Mouse (Mus musculus) heart, adult 10 weeks (tissue): ENCODE results near the gene Gm10717. TPM values are rescaled to one million over a fixed set of nuclear protein-coding genes. Genes with fewer than 3 reads are reported as not detected.

Source experiments
- polyA plus RNA-seq: library from polyadenylated mRNA; stranded (reverse); fragments of 350-450 nt; fragmentation: Illumina TruSeq; extraction: RNeasy Lipid Tissue Mini Kit (QIAGEN cat#74804); gene quantifications from one replicate; pipeline ENCODE4 v1.2.3, GENCODE M21; 2014; ENCODE audit warnings: low read depth, low replicate concordance

Gm10717 gene
- not detected for polyA plus RNA-seq

DNA sequence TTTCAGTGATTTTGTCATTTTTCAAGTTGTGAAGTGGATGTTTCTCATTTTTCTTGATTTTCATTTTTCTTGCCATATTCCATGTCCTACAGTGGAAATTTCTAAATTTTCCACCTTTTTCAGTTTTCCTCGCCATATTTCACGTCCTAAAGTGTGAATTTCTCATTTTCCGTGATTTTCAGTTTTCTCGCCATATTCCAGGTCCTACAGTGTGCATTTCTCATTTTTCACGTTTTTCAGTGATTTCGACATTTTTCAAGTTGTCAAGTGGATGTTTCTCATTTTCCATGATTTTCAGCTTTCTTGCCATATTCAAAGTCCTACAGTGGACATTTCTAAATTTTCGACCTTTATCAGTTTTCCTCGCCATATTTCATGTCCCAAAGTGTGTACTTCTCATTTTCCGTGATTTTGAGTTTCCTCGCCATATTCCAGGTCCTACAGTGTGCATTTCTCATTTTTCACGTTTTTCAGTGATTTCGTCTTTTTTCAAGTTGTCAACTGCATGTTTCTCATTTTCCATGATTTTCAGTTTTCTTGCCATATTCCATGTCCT lies at the start of gene Gm10717:
Gene Gm10717, plus strand, starts transcription at position 506 of the 556 bp plus-strand sequence.

DNA sequence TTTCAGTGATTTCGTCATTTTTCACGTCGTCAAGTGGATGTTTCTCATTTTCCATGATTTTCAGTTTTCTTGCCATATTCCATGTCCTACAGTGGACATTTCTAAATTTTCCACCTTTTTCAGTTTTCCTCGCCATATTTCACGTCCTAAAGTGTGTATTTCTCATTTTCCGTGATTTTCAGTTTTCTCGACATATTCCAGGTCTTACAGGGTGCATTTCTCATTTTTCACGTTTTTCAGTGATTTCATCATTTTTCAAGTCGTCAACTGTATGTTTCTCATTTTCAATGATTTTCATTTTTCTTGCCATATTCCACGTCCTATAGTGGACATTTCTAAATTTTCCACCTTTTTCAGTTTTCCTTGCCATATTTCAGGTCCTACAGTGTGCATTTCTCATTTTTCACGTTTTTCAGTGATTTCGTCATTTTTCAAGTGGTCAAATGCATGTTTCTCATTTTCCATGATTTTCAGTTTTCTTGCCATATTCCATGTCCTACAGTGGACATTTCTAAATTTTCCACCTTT lies 24.7 kb upstream of the Gm10717 start, which contains the start of gene Gm10722:
Gene Gm10722, plus strand, starts transcription at position 478 of the 528 bp plus-strand sequence.

DNA sequence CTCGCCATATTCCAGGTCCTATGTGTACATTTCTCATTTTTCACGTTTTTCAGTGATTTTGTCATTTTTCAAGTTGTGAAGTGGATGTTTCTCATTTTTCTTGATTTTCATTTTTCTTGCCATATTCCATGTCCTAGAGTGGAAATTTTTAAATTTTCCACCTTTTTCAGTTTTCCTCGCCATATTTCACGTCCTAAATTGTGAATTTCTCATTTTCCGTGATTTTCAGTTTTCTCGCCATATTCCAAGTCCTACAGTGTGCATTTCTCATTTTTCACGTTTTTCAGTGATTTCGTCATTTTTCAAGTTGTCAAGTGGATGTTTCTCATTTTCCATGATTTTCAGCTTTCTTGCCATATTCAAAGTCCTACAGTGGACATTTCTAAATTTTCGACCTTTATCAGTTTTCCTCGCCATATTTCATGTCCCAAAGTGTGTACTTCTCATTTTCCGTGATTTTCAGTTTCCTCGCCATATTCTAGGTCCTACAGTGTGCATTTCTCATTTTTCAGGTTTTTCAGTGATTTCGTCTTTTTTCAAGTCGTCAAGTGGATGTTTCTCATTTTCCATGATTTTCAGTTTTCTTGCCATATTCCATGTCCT lies 22.3 kb upstream of the Gm10717 start, which contains the start of gene Gm11168:
Gene Gm11168, plus strand, starts transcription at position 553 of the 603 bp plus-strand sequence.

DNA sequence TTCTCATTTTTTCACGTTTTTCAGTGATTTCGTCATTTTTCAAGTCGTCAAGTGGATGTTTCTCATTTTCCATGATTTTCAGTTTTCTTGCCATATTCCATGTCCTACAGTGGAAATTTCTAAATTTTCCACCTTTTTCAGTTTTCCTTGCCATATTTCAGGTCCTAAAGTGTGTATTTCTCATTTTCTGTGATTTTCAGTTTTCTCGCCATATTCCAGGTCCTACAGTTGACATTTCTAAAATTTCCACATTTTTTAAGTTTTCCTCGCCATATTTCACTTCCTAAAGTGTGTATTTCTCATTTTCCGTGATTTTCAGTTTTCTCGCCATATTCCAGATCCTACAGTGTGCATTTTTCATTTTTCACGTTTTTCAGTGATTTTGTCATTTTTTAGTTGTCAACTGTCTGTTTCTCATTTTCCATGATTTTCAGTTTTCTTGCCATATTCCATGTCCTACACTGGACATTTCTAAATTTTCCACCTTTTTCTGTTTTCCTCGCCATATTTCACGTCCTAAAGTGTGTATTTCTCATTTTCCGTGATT lies 12.4 kb upstream of the Gm10717 start, which contains the start of gene Gm10721:
Gene Gm10721, plus strand, starts transcription at position 408 of the 547 bp plus-strand sequence.

DNA sequence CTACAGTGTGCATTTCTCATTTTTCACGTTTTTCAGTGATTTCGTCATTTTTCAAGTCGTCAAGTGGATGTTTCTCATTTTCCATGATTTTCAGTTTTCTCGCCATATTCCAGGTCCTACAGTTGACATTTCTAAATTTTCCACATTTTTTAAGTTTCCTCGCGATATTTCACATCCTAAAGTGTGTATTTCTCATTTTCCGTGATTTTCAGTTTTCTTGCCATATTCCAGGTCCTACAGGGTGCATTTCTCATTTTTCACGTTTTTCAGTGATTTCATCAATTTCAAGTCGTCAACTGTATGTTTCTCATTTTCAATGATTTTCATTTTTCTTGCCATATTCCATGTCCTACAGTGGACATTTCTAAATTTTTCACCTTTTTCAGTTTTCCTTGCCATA lies 9.9 kb upstream of the Gm10717 start, which contains the start of gene Gm10720:
Gene Gm10720, plus strand, starts transcription at position 301 of the 400 bp plus-strand sequence.

DNA sequence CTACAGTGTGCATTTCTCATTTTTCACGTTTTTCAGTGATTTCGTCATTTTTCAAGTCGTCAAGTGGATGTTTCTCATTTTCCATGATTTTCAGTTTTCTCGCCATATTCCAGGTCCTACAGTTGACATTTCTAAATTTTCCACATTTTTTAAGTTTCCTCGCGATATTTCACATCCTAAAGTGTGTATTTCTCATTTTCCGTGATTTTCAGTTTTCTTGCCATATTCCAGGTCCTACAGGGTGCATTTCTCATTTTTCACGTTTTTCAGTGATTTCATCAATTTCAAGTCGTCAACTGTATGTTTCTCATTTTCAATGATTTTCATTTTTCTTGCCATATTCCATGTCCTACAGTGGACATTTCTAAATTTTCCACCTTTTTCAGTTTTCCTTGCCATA lies 8.1 kb upstream of the Gm10717 start, which contains the start of gene Gm10719:
Gene Gm10719, plus strand, starts transcription at position 301 of the 400 bp plus-strand sequence.

DNA sequence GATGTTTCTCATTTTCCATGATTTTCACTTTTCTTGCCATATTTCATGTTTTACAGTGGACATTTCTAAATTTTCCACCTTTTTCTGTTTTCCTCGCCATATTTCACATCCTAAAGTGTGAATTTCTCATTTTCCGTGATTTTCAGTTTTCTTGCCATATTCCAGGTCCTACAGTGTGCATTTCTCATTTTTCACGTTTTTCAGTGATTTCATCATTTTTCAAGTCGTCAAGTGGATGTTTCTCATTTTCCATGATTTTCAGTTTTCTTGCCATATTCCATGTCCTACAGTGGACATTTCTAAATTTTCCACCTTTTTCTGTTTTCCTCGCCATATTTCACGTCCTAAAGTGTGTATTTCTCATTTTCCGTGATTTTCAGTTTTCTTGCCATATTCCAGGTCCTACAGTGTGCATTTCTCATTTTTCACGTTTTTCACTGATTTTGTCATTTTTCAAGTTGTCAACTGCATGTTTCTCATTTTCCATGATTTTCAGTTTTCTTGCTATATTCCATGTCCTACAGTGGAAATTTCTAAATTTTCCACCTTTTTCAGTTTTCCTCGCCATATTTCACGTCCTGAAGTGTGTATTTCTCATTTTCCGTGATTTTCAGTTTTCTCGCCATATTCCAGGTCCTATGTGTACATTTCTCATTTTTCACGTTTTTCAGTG lies 1.8 kb upstream of the Gm10717 start, which contains the start of gene Gm10718:
Gene Gm10718, plus strand, starts transcription at position 236 of the 673 bp plus-strand sequence.

DNA sequence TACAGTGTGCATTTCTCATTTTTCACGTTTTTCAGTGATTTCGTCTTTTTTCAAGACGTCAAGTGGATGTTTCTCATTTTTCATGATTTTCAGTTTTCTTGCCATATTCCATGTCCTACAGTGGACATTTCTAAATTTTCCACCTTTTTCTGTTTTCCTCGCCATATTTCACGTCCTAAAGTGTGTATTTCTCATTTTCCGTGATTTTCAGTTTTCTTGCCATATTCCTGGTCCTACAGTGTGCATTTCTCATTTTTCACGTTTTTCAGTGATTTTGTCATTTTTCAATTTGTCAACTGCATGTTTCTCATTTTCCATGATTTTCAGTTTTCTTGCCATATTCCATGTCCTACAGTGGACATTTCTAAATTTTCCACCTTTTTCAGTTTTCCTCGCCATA lies 9.1 kb downstream of the Gm10717 start, which contains the start of gene Gm17535:
Gene Gm17535, plus strand, starts transcription at position 301 of the 400 bp plus-strand sequence.

DNA sequence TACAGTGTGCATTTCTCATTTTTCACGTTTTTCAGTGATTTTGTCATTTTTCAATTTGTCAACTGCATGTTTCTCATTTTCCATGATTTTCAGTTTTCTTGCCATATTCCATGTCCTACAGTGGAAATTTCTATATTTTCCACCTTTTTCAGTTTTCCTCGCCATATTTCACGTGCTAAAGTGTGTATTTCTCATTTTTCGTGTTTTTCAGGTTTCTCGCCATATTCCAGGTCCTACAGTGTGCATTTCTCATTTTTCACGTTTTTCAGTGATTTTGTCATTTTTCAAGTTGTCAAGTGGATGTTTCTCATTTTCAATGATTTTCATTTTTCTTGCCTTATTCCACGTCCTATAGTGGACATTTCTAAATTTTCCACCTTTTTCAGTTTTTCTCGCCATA lies 11.4 kb downstream of the Gm10717 start, which contains the start of gene Gm10715:
Gene Gm10715, plus strand, starts transcription at position 301 of the 400 bp plus-strand sequence.

Other genes with a start within 250 kb of the Gm10717 start
- gene Gm10722, start 24.5 kb upstream of the Gm10717 start, polyA plus RNA-seq: not detected
- gene Gm11168, start 22.1 kb upstream of the Gm10717 start, polyA plus RNA-seq: not detected
- not detected for gene Gm10721, start 12.3 kb upstream of the Gm10717 start, polyA plus RNA-seq
- not detected for gene Gm10720, start 9.8 kb upstream of the Gm10717 start, polyA plus RNA-seq
- gene Gm10719, start 8.0 kb upstream of the Gm10717 start, polyA plus RNA-seq: not detected
- not detected for gene Gm10718, start 1.9 kb upstream of the Gm10717 start, polyA plus RNA-seq
- not detected for gene Gm17535, start 9.2 kb downstream of the Gm10717 start, polyA plus RNA-seq
- not detected for gene Gm10715, start 11.5 kb downstream of the Gm10717 start, polyA plus RNA-seq